Mouse (Mus musculus): ENCODE measurements around the gene Tcap. TPM values are rescaled to one million over a fixed set of nuclear protein-coding genes. Genes with fewer than 3 reads are reported as not detected.

Gene Tcap
- polyA plus RNA-seq (2016; fragmentation: Nextera tagmentation; extraction: Ambion mirVana), result not detected in 2 replicates

DNA sequence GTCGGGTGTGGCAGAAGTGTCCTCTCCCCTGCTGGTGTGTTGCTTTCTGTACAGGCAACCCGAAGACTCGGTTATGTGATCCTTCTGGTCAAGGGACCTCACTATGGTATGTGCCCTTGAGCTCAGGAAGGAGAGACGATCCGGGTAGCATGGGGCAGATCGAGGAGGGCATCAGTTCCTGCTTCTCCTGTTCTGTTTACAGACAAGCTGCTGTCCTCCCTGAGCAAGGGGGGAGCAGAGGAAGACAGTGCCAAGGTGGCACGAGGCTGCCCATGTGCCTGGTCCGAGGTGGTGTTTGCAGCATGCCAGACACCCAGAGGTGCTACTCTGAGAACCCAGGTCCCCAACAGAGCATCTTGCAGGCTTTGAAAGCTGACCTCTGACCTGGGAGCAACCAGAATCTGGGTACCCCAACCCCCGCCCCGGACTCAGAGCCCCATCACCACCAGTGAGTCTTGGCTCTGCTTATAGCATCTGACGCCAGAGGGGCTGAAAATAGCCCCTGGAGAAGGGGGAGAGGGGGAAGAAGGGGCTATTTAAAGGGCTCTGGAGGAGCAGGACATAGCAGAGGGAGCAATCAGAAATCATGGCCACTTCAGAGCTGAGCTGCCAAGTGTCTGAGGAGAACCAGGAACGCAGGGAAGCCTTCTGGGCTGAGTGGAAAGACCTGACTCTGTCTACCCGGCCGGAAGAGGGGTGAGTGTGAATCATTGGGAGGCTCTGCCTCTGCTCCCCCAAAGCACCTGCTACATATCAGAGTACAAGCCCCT, at the start of gene Tcap:
TSS of gene Tcap (plus strand) at position 551 of the 770 bp plus-strand sequence.
- WGBS, result 56% methylated on average over 14 of the region's 14 CpGs
- Histone ChIP-seq H3K27me3 (replicated peaks; ENCODE audit: low read depth, poor library complexity, severe bottlenecking) (peaks cover 55% of the 10 kb centered on the region), H3K36me3 (replicated peaks) (peaks cover 31% of the 10 kb centered on the region), H3K4me1 (peaks cover 32% of the 10 kb centered on the region), H3K27ac (replicated peaks) (0 out of 2 replicates have a peak within 1 kb of the TSS, but pooled peaks have one; percentile 11), H3K4me3 (no peak within 1 kb of the TSS), H3K9me3 (no peaks in the 10 kb centered on the region)
- no peak for DNase-seq (ENCODE audit: low spot score)

DNA sequence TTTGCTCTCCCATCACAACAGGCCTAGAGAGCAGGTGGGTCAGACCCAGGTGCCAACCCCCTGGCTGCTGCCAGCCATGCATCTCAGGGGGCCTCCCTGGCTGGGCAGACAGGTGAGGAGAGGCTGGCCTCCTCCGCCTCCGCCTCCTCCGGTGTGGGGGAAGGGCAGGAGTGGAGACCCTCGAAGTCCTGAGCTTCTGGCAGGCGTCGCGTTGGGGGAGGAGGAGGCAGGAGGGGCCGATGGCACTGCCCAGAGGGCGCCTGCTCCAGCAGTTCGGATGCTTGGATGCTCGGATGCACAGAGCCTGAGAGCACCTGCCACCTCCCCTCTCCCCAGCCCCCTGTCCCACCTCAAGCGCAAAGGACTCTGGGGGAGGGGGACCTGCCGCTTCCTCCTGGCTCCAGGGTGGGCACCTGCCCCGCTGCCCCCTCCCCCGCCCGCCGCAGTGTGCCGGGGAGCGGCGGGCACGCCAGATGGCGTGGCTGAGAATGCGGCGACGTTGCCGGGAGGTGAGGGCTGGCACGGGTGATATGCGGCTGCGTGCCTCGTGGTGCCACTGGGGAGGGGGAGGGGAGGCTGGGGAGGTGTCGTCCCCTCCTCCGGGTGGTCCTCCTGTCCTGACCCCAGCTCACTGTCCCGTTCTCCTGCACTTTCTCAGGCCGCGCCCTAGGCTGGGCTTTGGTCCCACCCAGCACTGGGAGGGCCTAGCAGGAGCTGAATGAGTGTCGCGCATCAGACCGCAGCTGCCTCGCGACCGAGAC, 49.5 kb upstream of the Tcap start:
- Histone ChIP-seq H3K9me3 (no peaks in the 10 kb centered on the region), H3K27me3 (replicated peaks; ENCODE audit: low read depth, poor library complexity, severe bottlenecking) (peaks cover 100% of the 10 kb centered on the region), H3K27ac (replicated peaks) (no peak overlapping the region), H3K4me1 (peaks cover 23% of the 10 kb centered on the region), H3K4me3 (peak overlapping the region; percentile 41), H3K36me3 (replicated peaks) (no peaks in the 10 kb centered on the region)
- 3% methylated on average over 41 of the region's 41 CpGs for WGBS
- no peak for DNase-seq (ENCODE audit: low spot score)

DNA sequence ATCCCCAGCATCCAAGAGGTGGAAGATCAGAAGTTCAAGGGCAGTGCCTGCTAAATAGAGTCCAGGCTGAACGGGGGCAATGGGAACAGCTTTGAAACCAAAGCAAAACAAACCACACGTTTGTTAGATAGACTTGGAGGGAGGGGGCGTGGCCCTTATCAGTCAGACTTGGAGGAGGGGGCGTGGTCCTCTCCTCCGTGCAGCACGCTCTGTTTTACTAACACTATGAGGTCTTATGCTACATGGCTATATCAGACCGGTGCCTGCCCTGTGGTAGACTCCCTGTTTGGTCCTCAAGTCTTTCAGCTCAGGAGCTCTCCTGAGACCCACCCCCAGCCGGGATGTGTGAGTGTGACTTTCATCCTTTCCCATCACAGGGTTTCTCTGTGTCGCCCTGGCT, 48.4 kb upstream of the Tcap start:
- Histone ChIP-seq H3K4me1 (peaks cover 26% of the 10 kb centered on the region), H3K36me3 (replicated peaks) (no peaks in the 10 kb centered on the region), H3K27ac (replicated peaks) (no peak overlapping the region), H3K4me3 (no peak overlapping the region), H3K27me3 (replicated peaks; ENCODE audit: low read depth, poor library complexity, severe bottlenecking) (peaks cover 100% of the 10 kb centered on the region), H3K9me3 (no peaks in the 10 kb centered on the region)
- no peak for DNase-seq (ENCODE audit: low spot score)
- 8% methylated on average over 9 of the region's 9 CpGs for WGBS

DNA sequence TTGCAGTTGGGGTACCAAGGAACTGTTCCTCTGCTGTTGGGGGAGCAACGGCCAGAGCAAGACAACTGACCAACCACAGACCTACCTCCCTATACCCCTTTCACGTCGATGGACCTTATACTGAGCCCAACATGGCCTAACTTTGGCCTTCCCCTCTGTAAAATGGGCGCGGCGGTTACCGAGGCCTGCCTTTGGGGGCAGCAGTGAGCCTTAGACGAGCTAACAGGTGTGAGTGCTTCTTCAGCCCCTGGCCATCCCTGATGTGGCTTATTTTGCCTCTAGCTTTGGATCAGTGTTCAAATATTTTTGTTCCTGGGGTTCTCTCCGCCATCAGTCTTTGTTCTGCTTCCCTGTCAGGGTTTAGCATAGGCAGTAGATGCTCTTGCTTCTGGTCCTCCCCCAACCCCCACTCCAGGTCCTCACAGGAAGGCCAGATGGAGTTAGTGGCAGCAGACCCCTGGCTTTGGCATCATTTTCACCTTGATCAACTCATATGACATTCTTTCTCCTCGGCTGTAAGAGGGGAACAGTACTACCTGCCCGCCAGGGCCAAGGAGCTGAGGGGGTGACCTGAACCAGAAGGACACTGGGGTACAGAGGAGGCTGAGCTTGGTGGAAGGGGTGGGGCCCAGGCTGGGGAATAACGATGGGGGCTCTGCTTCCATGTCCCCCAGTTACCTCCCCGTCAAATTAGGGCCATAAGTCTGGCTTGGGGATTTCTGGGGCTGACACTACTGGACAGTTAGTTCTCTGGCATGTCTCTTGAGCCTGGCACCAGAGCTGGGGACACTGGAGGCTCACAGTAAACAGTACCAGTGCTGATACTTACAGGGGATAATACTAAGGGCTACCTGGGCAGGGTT, 47.1 kb upstream of the Tcap start:
- Histone ChIP-seq H3K4me1 (peaks cover 26% of the 10 kb centered on the region), H3K27ac (replicated peaks) (no peak overlapping the region), H3K4me3 (no peak overlapping the region), H3K9me3 (no peaks in the 10 kb centered on the region), H3K27me3 (replicated peaks; ENCODE audit: low read depth, poor library complexity, severe bottlenecking) (peaks cover 99% of the 10 kb centered on the region), H3K36me3 (replicated peaks) (no peaks in the 10 kb centered on the region)
- no peak for DNase-seq (ENCODE audit: low spot score)
- 16% methylated on average over 13 of the region's 13 CpGs for WGBS

DNA sequence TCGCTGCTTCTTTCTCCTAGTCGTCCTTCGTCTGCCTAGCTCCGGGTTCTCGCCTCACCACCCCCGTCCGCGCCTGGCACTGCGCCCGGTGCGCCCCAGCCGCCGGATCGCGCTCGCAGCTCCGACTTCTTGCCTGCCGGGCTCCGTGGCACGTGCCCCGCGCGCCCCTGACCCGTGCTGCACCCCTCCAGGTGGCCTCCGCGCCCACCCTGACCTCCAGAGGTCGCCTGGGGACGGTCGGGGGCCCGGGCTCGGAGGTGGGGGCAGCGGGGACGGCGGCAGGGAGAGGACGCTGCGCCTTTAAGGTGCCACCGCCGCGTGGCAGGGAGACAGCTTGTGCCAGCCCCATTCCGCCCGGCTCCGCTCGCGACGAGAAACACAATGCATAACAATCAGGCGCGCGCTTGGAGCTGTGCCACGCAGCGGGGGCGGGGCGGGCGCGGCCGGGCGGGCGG, 45.1 kb upstream of the Tcap start:
- no peaks in the 10 kb centered on the region for H3K9me3 ChIP-seq
- peak overlapping the region; percentile 58 for H3K4me3 ChIP-seq
- peaks cover 36% of the 10 kb centered on the region for H3K4me1 ChIP-seq
- no peaks in the 10 kb centered on the region for H3K36me3 ChIP-seq (replicated peaks)
- H3K27ac ChIP-seq (replicated peaks), result no peak overlapping the region
- H3K27me3 ChIP-seq (replicated peaks; ENCODE audit: low read depth, poor library complexity, severe bottlenecking), result peaks cover 99% of the 10 kb centered on the region
- WGBS, result under 1% methylated on average over 57 of the region's 57 CpGs
- DNase-seq (ENCODE audit: low spot score), result no peak

DNA sequence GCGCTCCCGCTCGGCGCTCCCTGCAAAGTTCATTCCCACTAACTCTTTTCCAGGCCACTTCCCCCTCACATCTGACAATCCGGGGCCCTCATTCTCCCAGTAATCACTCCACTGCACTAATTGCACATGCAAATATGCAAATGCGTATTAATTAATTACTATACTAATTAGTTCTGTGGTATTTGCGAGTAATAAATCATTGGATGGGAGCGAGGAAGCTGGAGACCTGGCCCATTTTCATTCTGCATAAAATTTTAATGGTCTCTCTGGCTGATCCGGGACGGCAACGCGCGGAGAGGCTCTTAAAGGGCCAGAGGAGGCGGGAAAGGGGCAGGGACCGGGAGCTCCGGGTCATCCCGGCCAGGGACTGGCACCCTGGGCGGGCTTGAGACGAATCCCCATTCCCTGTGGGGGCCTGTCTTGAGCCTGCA, 44.5 kb upstream of the Tcap start:
- H3K9me3 ChIP-seq, result no peaks in the 10 kb centered on the region
- peak overlapping the region; percentile 58 for H3K4me3 ChIP-seq
- no peak overlapping the region for H3K27ac ChIP-seq (replicated peaks)
- no peak for DNase-seq (ENCODE audit: low spot score)
- H3K4me1 ChIP-seq, result peaks cover 33% of the 10 kb centered on the region
- no peaks in the 10 kb centered on the region for H3K36me3 ChIP-seq (replicated peaks)
- H3K27me3 ChIP-seq (replicated peaks; ENCODE audit: low read depth, poor library complexity, severe bottlenecking), result peaks cover 99% of the 10 kb centered on the region
- under 1% methylated on average over 19 of the region's 19 CpGs for WGBS

DNA sequence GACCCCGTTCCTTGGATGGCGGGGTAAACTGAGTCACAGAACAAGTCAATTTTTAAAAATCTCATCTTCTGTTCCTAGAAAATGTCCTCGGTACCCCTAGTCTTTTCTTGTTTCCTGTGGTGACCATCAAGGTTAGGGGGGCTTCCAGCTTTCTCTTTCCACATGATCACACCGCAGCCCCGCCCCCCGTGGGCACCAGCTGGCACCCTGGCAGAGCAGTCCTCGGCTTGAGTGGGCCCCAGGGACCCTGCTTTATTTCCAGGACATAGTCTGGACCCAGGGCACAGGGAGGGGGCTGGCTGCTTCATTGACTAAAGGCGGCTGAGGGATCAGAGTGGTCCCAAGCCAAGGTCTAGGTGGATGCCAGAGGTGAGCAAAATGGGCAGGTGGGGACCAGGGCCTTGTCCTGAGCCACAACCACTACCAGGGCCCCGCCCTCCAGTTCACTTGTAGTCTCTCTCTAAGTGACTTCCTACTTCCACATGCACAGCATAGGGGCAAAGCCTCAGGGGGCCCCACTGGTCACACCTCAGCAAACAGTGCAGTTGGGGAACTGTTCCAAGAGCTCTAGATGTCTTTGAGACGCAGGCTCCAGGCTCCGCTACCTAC, 43.8 kb upstream of the Tcap start:
- peaks cover 26% of the 10 kb centered on the region for H3K4me1 ChIP-seq
- no peak overlapping the region for H3K27ac ChIP-seq (replicated peaks)
- H3K27me3 ChIP-seq (replicated peaks; ENCODE audit: low read depth, poor library complexity, severe bottlenecking), result peaks cover 99% of the 10 kb centered on the region
- no peaks in the 10 kb centered on the region for H3K36me3 ChIP-seq (replicated peaks)
- no peak for DNase-seq (ENCODE audit: low spot score)
- H3K4me3 ChIP-seq, result peak overlapping the region; percentile 58; the same call in 1 of the 2 replicates
- H3K9me3 ChIP-seq, result no peaks in the 10 kb centered on the region
- 7% methylated on average over 11 of the region's 11 CpGs for WGBS

DNA sequence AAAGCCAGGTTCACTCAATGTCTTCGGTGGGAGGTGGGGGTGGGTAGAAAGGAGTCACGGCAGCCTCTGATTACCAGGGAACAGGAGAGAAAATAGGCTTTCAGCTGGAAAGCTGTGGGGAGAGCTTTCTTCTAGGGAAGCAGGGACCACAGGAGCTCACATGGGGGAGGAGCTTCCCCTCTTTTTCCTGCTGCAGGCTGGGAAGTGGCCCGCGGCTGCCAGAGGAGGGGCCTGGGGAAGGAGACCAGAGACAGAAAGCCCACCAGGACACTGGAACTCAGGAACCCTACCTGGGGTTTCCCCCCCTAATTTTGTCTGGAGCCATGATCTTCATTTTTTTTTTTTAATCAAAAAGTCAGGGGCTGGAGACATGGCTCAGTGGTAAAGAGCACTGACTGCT, 43.0 kb upstream of the Tcap start:
- no peak overlapping the region for H3K27ac ChIP-seq (replicated peaks)
- H3K27me3 ChIP-seq (replicated peaks; ENCODE audit: low read depth, poor library complexity, severe bottlenecking), result peaks cover 99% of the 10 kb centered on the region
- WGBS, result 2% methylated on average over 4 of the region's 4 CpGs
- H3K9me3 ChIP-seq, result no peaks in the 10 kb centered on the region
- no peaks in the 10 kb centered on the region for H3K36me3 ChIP-seq (replicated peaks)
- H3K4me3 ChIP-seq, result no peak overlapping the region
- peaks cover 28% of the 10 kb centered on the region for H3K4me1 ChIP-seq
- no peak for DNase-seq (ENCODE audit: low spot score)

DNA sequence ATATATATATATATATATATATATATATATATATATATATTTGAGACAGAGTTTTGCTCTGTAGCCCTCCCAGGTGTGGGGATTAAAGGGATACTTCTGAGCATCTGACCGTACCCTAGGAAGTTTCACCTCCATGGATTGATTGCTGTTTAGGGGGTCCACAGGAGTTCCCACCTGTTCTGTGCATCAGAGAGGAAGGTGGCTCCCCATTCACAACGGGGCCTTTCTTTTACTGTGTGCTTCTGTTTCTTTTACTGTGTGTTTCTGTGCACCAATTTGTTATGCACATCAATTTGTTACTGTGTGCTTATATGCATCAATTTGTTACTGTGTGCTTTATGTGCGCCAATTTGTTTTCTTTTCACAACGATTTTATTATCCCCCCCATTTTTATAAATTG, 42.4 kb upstream of the Tcap start:
- WGBS, result 52% methylated on average over 4 of the region's 4 CpGs
- Histone ChIP-seq H3K27ac (replicated peaks) (no peak overlapping the region), H3K4me3 (no peak overlapping the region), H3K9me3 (no peaks in the 10 kb centered on the region), H3K36me3 (replicated peaks) (no peaks in the 10 kb centered on the region), H3K4me1 (peaks cover 29% of the 10 kb centered on the region), H3K27me3 (replicated peaks; ENCODE audit: low read depth, poor library complexity, severe bottlenecking) (peaks cover 99% of the 10 kb centered on the region)
- no peak for DNase-seq (ENCODE audit: low spot score)

DNA sequence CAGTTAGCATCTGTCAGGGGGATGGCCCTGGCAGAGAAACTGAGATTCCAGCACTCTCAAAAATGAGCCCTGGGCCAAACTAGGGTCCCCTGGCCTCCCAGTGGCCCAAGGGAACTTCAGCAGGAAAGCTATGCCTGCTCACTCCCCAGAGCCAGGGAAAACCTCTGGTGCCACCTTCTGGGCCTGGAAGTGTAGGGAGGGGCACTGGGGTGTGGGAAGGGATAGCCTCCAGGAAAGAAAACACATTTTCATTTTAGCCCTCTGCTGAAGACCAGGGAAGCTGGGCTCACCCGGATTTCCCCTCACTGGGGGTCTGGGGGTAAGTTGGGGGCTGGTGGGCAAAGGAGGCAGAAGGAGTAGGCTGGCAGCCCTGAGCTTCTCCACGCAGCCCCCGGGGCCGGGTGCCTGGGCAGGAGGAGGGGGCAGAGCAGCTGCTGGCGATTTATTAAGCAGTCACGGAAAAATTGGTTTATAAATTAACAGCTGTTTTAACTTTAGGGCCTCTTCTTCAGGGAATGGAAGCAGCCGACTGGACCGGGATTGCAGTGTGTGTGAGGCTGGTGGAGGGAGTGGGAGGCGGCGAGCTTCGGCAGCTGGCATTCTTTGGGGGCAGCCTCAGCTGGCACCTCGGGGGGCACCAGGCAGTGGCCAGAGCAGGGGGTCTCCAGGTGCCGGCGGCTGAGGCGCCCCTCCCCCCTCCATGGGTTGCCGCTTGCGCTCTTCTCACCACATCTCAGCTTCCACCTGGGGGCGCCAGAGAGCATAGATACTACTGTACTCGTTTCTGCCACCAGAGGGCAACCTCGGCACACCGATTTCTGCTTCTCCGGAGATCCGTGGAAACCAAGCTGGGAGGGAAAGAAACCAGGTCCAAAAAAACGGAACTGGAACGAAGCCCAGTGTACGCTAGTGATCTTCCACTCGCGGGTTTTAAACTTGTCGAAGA, 41.3 kb upstream of the Tcap start:
- WGBS, result 2% methylated on average over 29 of the region's 29 CpGs
- DNase-seq (ENCODE audit: low spot score), result peak; percentile 94
- H3K36me3 ChIP-seq (replicated peaks), result no peaks in the 10 kb centered on the region
- H3K4me3 ChIP-seq, result peak overlapping the region; percentile 42; the same call in 1 of the 2 replicates
- peaks cover 31% of the 10 kb centered on the region for H3K4me1 ChIP-seq
- H3K27me3 ChIP-seq (replicated peaks; ENCODE audit: low read depth, poor library complexity, severe bottlenecking), result peaks cover 99% of the 10 kb centered on the region
- no peaks in the 10 kb centered on the region for H3K9me3 ChIP-seq
- no peak overlapping the region for H3K27ac ChIP-seq (replicated peaks)

DNA sequence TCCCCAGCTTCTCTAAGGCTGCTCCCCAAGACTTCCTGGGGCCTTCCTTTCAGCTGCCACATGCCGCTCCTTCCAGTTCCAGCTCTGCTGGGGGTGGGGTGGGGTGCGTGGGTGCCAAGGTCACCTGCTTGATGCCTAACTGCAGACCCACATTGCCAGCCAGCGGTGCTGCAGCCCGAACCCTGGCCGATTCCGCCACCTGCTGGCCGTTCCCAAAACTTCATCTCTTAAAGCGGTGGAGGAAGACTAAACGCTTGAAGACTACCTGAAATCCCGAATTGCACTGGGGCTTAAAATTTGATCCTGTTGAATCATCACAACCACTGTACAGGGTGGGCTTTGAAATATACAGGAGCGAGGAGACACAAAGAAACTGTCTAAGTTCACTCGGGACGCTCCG, 38.4 kb upstream of the Tcap start:
- Histone ChIP-seq H3K4me1 (peaks cover 37% of the 10 kb centered on the region), H3K27ac (replicated peaks) (no peak overlapping the region), H3K36me3 (replicated peaks) (no peaks in the 10 kb centered on the region), H3K4me3 (peak overlapping the region; percentile 38), H3K27me3 (replicated peaks; ENCODE audit: low read depth, poor library complexity, severe bottlenecking) (peaks cover 99% of the 10 kb centered on the region), H3K9me3 (no peaks in the 10 kb centered on the region)
- peak; percentile 86 for DNase-seq (ENCODE audit: low spot score)
- WGBS, result 2% methylated on average over 14 of the region's 14 CpGs

All from embryonic facial prominence, embryonic 10.5 days (tissue).